Mouse (Mus musculus) cerebellum, adult 2 months (tissue): Measurements from ENCODE around the gene Sco1.

Source experiments
- CTCF ChIP-seq: fragments of 200-500 bp; IDR thresholded peaks from 2 replicates; pipeline ENCODE4 v1.5.1; 2011; ENCODE audit warnings: low read depth, mild to moderate bottlenecking, control low read depth, low read length, moderate library complexity, borderline replicate concordance; ENCODE audit not compliant: insufficient read depth
- POLR2A ChIP-seq: fragments of 200-500 bp; IDR thresholded peaks from 2 replicates; pipeline ENCODE4 v1.6.1; 2011; ENCODE audit warnings: low read length, control low read depth, borderline replicate concordance; ENCODE audit not compliant: insufficient read depth

GRCm38 (mm10) chr11:67061311-67061710 lies 8.8 kb downstream of the Sco1 start:
- TF ChIP-seq CTCF = no peak
- TF ChIP-seq POLR2A = no peak
